Mouse (Mus musculus): Measurements from ENCODE around the gene Fam234b.

DNA sequence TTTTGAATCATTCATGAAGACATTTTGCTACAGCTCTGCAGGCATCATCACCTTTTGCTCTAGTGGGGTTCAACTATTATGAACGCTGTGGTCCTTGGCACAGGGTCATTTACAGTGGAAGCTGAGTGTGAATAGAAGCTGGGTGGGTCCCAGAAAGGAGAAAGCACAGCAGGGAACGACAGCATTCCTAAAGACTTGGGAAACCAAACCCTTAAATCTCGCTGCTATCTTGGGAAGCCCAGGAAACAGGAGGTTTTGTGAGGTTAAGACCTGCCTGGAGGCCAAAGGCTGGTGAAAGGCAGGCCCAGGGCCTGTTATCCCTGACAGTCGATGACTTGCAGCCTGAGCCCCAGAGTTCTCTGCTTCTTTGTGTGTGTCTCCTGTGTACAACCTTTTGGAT is 40.4 kb downstream of the Fam234b start:
- TF ChIP-seq GATA1 (IDR thresholded peaks at IDR 0.05; ENCODE audit: borderline replicate concordance, low read length) (no peak), FLI1 (IDR thresholded peaks at IDR 0.05; ENCODE audit: low read length) (no peak)
